Comparison of ENCODE assay signal across 11 mouse cellular contexts in genomic region chr9:106452351-106452750, GRCm38 (mm10). TPM values are rescaled to one million over a fixed set of nuclear protein-coding genes. Genes with fewer than 3 reads are reported as not detected.
DNase-seq lines count a peak whose midpoint lies in the region; ATAC-seq and TF ChIP-seq lines count a peak whose summit lies in the region.
"Had no signal": no experiment of that assay in that cellular context is flagged by ENCODE, and none has a peak within 500 bp of the region (broad histone marks: within the 10 kb centered on the region; RNA-seq: fewer than 3 reads in every experiment).

No protein-coding gene starts in this region.

- H3K9me3 ChIP-seq in heart, embryonic 16.5 days (replicated peaks; ENCODE audit: control insufficient read depth, low read length), result no peaks in the 10 kb centered on the region
- no peaks in the 10 kb centered on the region for H3K9me3 ChIP-seq in MEL (replicated peaks; ENCODE audit: insufficient read depth, low read length)
- H3K9me3 ChIP-seq in hindbrain, embryonic 10.5 days, result no peaks in the 10 kb centered on the region
- H3K9me3 ChIP-seq in midbrain, embryonic 10.5 days (replicated peaks), result no peaks in the 10 kb centered on the region

- peaks cover 62% of the 10 kb centered on the region for H3K4me1 ChIP-seq in heart, embryonic 16.5 days (ENCODE audit: control insufficient read depth, insufficient read depth, low read length)
- H3K4me1 ChIP-seq in MEL (ENCODE audit: control insufficient read depth in 1 of 2, insufficient read depth in 2 of 2, low read length in 2 of 2), result peaks cover 0 to 6% of the 10 kb centered on the region in 2 experiments; a peak in 2 of 4 replicates
- H3K4me1 ChIP-seq in hindbrain, embryonic 10.5 days (replicated peaks), result peaks cover 90% of the 10 kb centered on the region
- H3K4me1 ChIP-seq in midbrain, embryonic 10.5 days, result peaks cover 94% of the 10 kb centered on the region

- TF ChIP-seq CTCF in MEL (IDR thresholded peaks at IDR 0.05 in 2 of 3, conservative IDR thresholded peaks at IDR 0.05 in 1 of 3; ENCODE audit: control insufficient read depth in 1 of 3, insufficient read depth in 1 of 3, low read depth in 2 of 3, low read length in 3 of 3, poor library complexity in 1 of 3, severe bottlenecking in 1 of 3), result no peak

- peak overlapping the region; percentile 94 for H3K4me2 ChIP-seq in heart, embryonic 16.5 days (ENCODE audit: low read depth, low read length)

- TF ChIP-seq POLR2A in MEL (IDR thresholded peaks at IDR 0.05; ENCODE audit: control insufficient read depth in 1 of 2, insufficient read depth in 1 of 2, low read depth in 1 of 2, low read length in 2 of 2, poor library complexity in 1 of 2), result no peak

- H3K27ac ChIP-seq in heart, embryonic 16.5 days (ENCODE audit: low read length), result no peak overlapping the region
- no peak overlapping the region for H3K27ac ChIP-seq in MEL (ENCODE audit: control insufficient read depth, low read depth, low read length)
- H3K27ac ChIP-seq in hindbrain, embryonic 10.5 days, result peak overlapping the region; percentile 97
- H3K27ac ChIP-seq in midbrain, embryonic 10.5 days (replicated peaks), result peak overlapping the region; percentile 99

- H3K27me3 ChIP-seq in heart, embryonic 16.5 days (ENCODE audit: control insufficient read depth, insufficient read depth, low read length), result no peaks in the 10 kb centered on the region
- no peaks in the 10 kb centered on the region for H3K27me3 ChIP-seq in MEL (ENCODE audit: control insufficient read depth in 1 of 2, insufficient read depth in 2 of 2, low read length in 2 of 2)
- peaks cover 4% of the 10 kb centered on the region; the same call in 1 of the 2 replicates for H3K27me3 ChIP-seq in hindbrain, embryonic 10.5 days (ENCODE audit: insufficient read depth, poor library complexity, severe bottlenecking)
- peaks cover 12% of the 10 kb centered on the region; the same call in 1 of the 2 replicates for H3K27me3 ChIP-seq in midbrain, embryonic 10.5 days (ENCODE audit: low read depth, poor library complexity, severe bottlenecking)

- peak overlapping the region; percentile 82; the same call in 1 of the 2 replicates for H3K9ac ChIP-seq in heart, embryonic 16.5 days (ENCODE audit: low read length)
- H3K9ac ChIP-seq in MEL (ENCODE audit: control insufficient read depth, low read depth, low read length, poor library complexity, severe bottlenecking), result no peak overlapping the region

- TF ChIP-seq RAD21 in MEL (IDR thresholded peaks at IDR 0.05; ENCODE audit: low read depth, low read length), result no peak

- TF ChIP-seq EP300 in MEL (IDR thresholded peaks at IDR 0.05; ENCODE audit: low read depth in 1 of 2, low read length in 2 of 2), result no peak

- DNase-seq in heart, adult 8-10 months (ENCODE audit: low spot score), result no peak
- DNase-seq in MEL (ENCODE audit: low read depth, low spot score), result no peak
- DNase-seq in hindbrain, embryonic 10.5 days (ENCODE audit: low spot score), result no peak
- DNase-seq in midbrain, embryonic 10.5 days (ENCODE audit: low spot score), result no peak
- DNase-seq in thymus, postnatal 0 days (ENCODE audit: low spot score), result no peak
- no peak for DNase-seq in layer of hippocampus, postnatal 36 days
- DNase-seq: adrenal gland, adult 2 months; lung, adult 18-20 months had no signal

- no peak overlapping the region for H3K4me3 ChIP-seq in heart, embryonic 16.5 days (ENCODE audit: low read length)
- no peak overlapping the region for H3K4me3 ChIP-seq in MEL (ENCODE audit: control insufficient read depth in 1 of 2, insufficient read depth in 1 of 2, low read depth in 2 of 2, low read length in 2 of 2)
- peak overlapping the region; percentile 91 for H3K4me3 ChIP-seq in hindbrain, embryonic 10.5 days
- H3K4me3 ChIP-seq in midbrain, embryonic 10.5 days, result peak overlapping the region; percentile 94

- peaks cover 3% of the 10 kb centered on the region; the same call in 1 of the 2 replicates for H3K79me2 ChIP-seq in MEL (ENCODE audit: control insufficient read depth, insufficient read depth, low read length, poor library complexity)

- ATAC-seq in heart, embryonic 16.5 days (replicated peaks; ENCODE audit: extremely low read depth, insufficient read depth, low FRiP score), result no peak
- no peak for ATAC-seq in frontal cortex, adult (ENCODE audit: low TSS enrichment)
- ATAC-seq: CD4-positive, CD25-positive, alpha-beta regulatory T cell, adult 4 months had no signal

- H3K36me3 ChIP-seq in heart, embryonic 16.5 days (ENCODE audit: control insufficient read depth, insufficient read depth), result no peaks in the 10 kb centered on the region
- peaks cover 0 to 2% of the 10 kb centered on the region in 2 experiments; a peak in 2 of 4 replicates for H3K36me3 ChIP-seq in MEL (ENCODE audit: control insufficient read depth in 1 of 2, insufficient read depth in 2 of 2, low read length in 2 of 2)
- H3K36me3 ChIP-seq in hindbrain, embryonic 10.5 days, result peaks cover 14% of the 10 kb centered on the region
- H3K36me3 ChIP-seq in midbrain, embryonic 10.5 days, result peaks cover 15% of the 10 kb centered on the region

- 54% methylated on average over 6 of the region's 6 CpGs for WGBS in heart, embryonic 16.5 days
- 25% methylated on average over 6 of the region's 6 CpGs for WGBS in hindbrain, embryonic 10.5 days
- 20% methylated on average over 6 of the region's 6 CpGs for WGBS in midbrain, embryonic 10.5 days

TF ChIP-seq in MEL, 35 proteins besides CTCF, POLR2A, EP300 and RAD21 (continues in another document):
- TF ChIP-seq KAT2A (conservative IDR thresholded peaks at IDR 0.05; ENCODE audit: low read depth, low read length) (no peak), ELF1 (IDR thresholded peaks at IDR 0.05; ENCODE audit: low read depth, low read length) (no peak)

RNA-seq across cellular contexts. Expression of gene Pcbp4, which starts 0.7 kb away (rescaled TPM):
- 64.8 and 69.9 TPM in 2 replicates for polyA plus RNA-seq in heart, embryonic 16.5 days (2015; fragmentation: Nextera tagmentation; extraction: Ambion mirVana)
- 10 to 100 TPM; 72.2 to 76.0 (median 74.5) TPM for total RNA-seq in heart, adult 8-10 months (2022)
- 7.7 and 9.2 TPM in 2 replicates for total RNA-seq in MEL (2012; rRNA removed)
- 10 to 100 TPM in 1 of 2 experiments, not detected in 1; 36.6 TPM for polyA plus RNA-seq in MEL (2012; ENCODE audit: insufficient read depth in 1 of 2, insufficient read length in 2 of 2, low read depth in 1 of 2, low replicate concordance in 2 of 2, missing spikeins in 1 of 2)
- polyA plus RNA-seq in hindbrain, embryonic 10.5 days (2016; fragmentation: Nextera tagmentation; extraction: Ambion mirVana), result 395 and 430 TPM in 2 replicates
- polyA plus RNA-seq in midbrain, embryonic 10.5 days (2016; fragmentation: Nextera tagmentation; extraction: Ambion mirVana), result 385 and 386 TPM in 2 replicates
- 12.6 and 16.3 TPM in 2 replicates for polyA plus RNA-seq in thymus, postnatal 0 days (2015; fragmentation: Nextera tagmentation; extraction: Ambion mirVana)
- total RNA-seq in layer of hippocampus, postnatal 36 days (2021), result 100 to 1,000 TPM; 175 to 176 TPM

RNA-seq across cellular contexts. Expression of gene Abhd14a, which starts 4.9 kb away (rescaled TPM):
- polyA plus RNA-seq in heart, embryonic 16.5 days (2015; fragmentation: Nextera tagmentation; extraction: Ambion mirVana), result 60.5 and 61.0 TPM in 2 replicates
- 10 to 100 TPM; 17.5 to 20.6 (median 19.5) TPM for total RNA-seq in heart, adult 8-10 months (2022)
- 22.8 and 25.1 TPM in 2 replicates for total RNA-seq in MEL (2012; rRNA removed)
- 10 to 100 TPM in 1 of 2 experiments, not detected in 1; 48.7 TPM for polyA plus RNA-seq in MEL (2012; ENCODE audit: insufficient read depth in 1 of 2, insufficient read length in 2 of 2, low read depth in 1 of 2, low replicate concordance in 2 of 2, missing spikeins in 1 of 2)
- polyA plus RNA-seq in hindbrain, embryonic 10.5 days (2016; fragmentation: Nextera tagmentation; extraction: Ambion mirVana), result 39.7 and 41.9 TPM in 2 replicates
- 37.7 TPM in 2 replicates for polyA plus RNA-seq in midbrain, embryonic 10.5 days (2016; fragmentation: Nextera tagmentation; extraction: Ambion mirVana)
- 15.7 and 19.6 TPM in 2 replicates for polyA plus RNA-seq in thymus, postnatal 0 days (2015; fragmentation: Nextera tagmentation; extraction: Ambion mirVana)
- total RNA-seq in layer of hippocampus, postnatal 36 days (2021), result 10 to 100 TPM; 38.5 to 41.0 TPM

RNA-seq across cellular contexts. Expression of gene Abhd14b, which starts 5.1 kb away (rescaled TPM):
- 10.0 and 10.7 TPM in 2 replicates for polyA plus RNA-seq in heart, embryonic 16.5 days (2015; fragmentation: Nextera tagmentation; extraction: Ambion mirVana)
- 10 to 100 TPM in 2 of 4 experiments, 1 to 10 TPM in 2; 6.0 to 11.8 (median 9.6) TPM for total RNA-seq in heart, adult 8-10 months (2022)
- total RNA-seq in MEL (2012; rRNA removed), result 2.7 and 3.4 TPM in 2 replicates
- polyA plus RNA-seq in MEL (2012; ENCODE audit: insufficient read depth in 1 of 2, insufficient read length in 2 of 2, low read depth in 1 of 2, low replicate concordance in 2 of 2, missing spikeins in 1 of 2), result 1 to 10 TPM in 1 of 2 experiments, not detected in 1; 6.5 TPM
- 5.7 and 6.0 TPM in 2 replicates for polyA plus RNA-seq in hindbrain, embryonic 10.5 days (2016; fragmentation: Nextera tagmentation; extraction: Ambion mirVana)
- 5.2 TPM in 2 replicates for polyA plus RNA-seq in midbrain, embryonic 10.5 days (2016; fragmentation: Nextera tagmentation; extraction: Ambion mirVana)
- 9.4 and 13.0 TPM in 2 replicates for polyA plus RNA-seq in thymus, postnatal 0 days (2015; fragmentation: Nextera tagmentation; extraction: Ambion mirVana)
- 10 to 100 TPM; 11.3 to 11.9 TPM for total RNA-seq in layer of hippocampus, postnatal 36 days (2021)

RNA-seq across cellular contexts. Expression of gene Gpr62, which starts 13.4 kb away (rescaled TPM):
- polyA plus RNA-seq in heart, embryonic 16.5 days (2015; fragmentation: Nextera tagmentation; extraction: Ambion mirVana), result 0.13 and 0.16 TPM in 2 replicates
- total RNA-seq in heart, adult 8-10 months (2022), result under 1 TPM in 1 of 4 experiments, not detected in 3; 0.19 TPM
- total RNA-seq in MEL (2012; rRNA removed), result not detected in 2 replicates
- polyA plus RNA-seq in MEL (2012; ENCODE audit: insufficient read depth in 1 of 2, insufficient read length in 2 of 2, low read depth in 1 of 2, low replicate concordance in 2 of 2, missing spikeins in 1 of 2), result under 1 TPM in 1 of 2 experiments, not detected in 1; 0.10 TPM
- polyA plus RNA-seq in hindbrain, embryonic 10.5 days (2016; fragmentation: Nextera tagmentation; extraction: Ambion mirVana), result 0.10 and 0.17 TPM in 2 replicates
- 0.11 and 0.15 TPM in 2 replicates for polyA plus RNA-seq in midbrain, embryonic 10.5 days (2016; fragmentation: Nextera tagmentation; extraction: Ambion mirVana)
- polyA plus RNA-seq in thymus, postnatal 0 days (2015; fragmentation: Nextera tagmentation; extraction: Ambion mirVana), result 0.17 and 0.20 TPM in 2 replicates
- 10 to 100 TPM in 1 of 2 experiments, 1 to 10 TPM in 1; 9.2 to 10.4 TPM for total RNA-seq in layer of hippocampus, postnatal 36 days (2021)
- polyA plus RNA-seq: CD4-positive, CD25-positive, alpha-beta regulatory T cell, adult 4 months had no signal

RNA-seq across cellular contexts. Expression of gene Acy1, which starts 14.2 kb away (rescaled TPM):
- polyA plus RNA-seq in heart, embryonic 16.5 days (2015; fragmentation: Nextera tagmentation; extraction: Ambion mirVana), result 27.5 and 27.8 TPM in 2 replicates
- total RNA-seq in heart, adult 8-10 months (2022), result 10 to 100 TPM; 23.1 to 28.9 (median 25.7) TPM
- 38.7 and 40.9 TPM in 2 replicates for total RNA-seq in MEL (2012; rRNA removed)
- polyA plus RNA-seq in MEL (2012; ENCODE audit: insufficient read depth in 1 of 2, insufficient read length in 2 of 2, low read depth in 1 of 2, low replicate concordance in 2 of 2, missing spikeins in 1 of 2), result 10 to 100 TPM in 1 of 2 experiments, not detected in 1; 61.5 TPM
- polyA plus RNA-seq in hindbrain, embryonic 10.5 days (2016; fragmentation: Nextera tagmentation; extraction: Ambion mirVana), result 36.7 and 37.0 TPM in 2 replicates
- 39.3 and 42.6 TPM in 2 replicates for polyA plus RNA-seq in midbrain, embryonic 10.5 days (2016; fragmentation: Nextera tagmentation; extraction: Ambion mirVana)
- 17.4 and 18.3 TPM in 2 replicates for polyA plus RNA-seq in thymus, postnatal 0 days (2015; fragmentation: Nextera tagmentation; extraction: Ambion mirVana)
- total RNA-seq in layer of hippocampus, postnatal 36 days (2021), result 10 to 100 TPM; 11.3 to 15.5 TPM

Comparison
In these comparisons a context has a peak if more than half of its experiments do, and no peak if none do; other contexts are left out.
1. H3K27ac ChIP-seq: peak in hindbrain, embryonic 10.5 days (single experiment) and midbrain, embryonic 10.5 days (single experiment); none in heart, embryonic 16.5 days (single experiment) and MEL (single experiment).
2. H3K4me3 ChIP-seq: peak in hindbrain, embryonic 10.5 days (single experiment) and midbrain, embryonic 10.5 days (single experiment); none in heart, embryonic 16.5 days (single experiment) and MEL (0 of 2).